Mouse (Mus musculus) heart, embryonic 16.5 days (tissue): ENCODE measurements around the gene Zdhhc14. TPM values are rescaled to one million over a fixed set of nuclear protein-coding genes. Genes with fewer than 3 reads are reported as not detected.
"Not testable (repeated sequence)": the region's sequence is repeated elsewhere in the genome, so short reads cannot be mapped to it uniquely, and the experiment has no call there.

Source experiments
- ATAC-seq: fragments of 200-750 bp; cut with Nextera tagmentation; replicated peaks from 2 replicates; pipeline ENCODE4 v1.8.0; 2017; ENCODE audit warnings: moderate number of reproducible peaks; ENCODE audit not compliant: insufficient read depth, low FRiP score; ENCODE audit errors: extremely low read depth
- H3K27ac ChIP-seq: fragments of 300-500 bp; sonication (generic); 2 replicates; pipeline ENCODE4 v1.5.1; 2014; ENCODE audit warnings: mild to moderate bottlenecking, low read length, control low read depth, moderate library complexity
- H3K27me3 ChIP-seq: fragments of 300-500 bp; sonication (generic); 2 replicates; pipeline ENCODE4 v1.6.1; 2014; ENCODE audit warnings: low read length, mixed read lengths; ENCODE audit not compliant: control insufficient read depth, insufficient read depth
- H3K36me3 ChIP-seq: fragments of 300-500 bp; sonication (generic); 2 replicates; pipeline ENCODE4 v1.6.1; 2014; ENCODE audit not compliant: control insufficient read depth, insufficient read depth
- H3K4me1 ChIP-seq: fragments of 300-500 bp; sonication (generic); 2 replicates; pipeline ENCODE4 v1.6.1; 2014; ENCODE audit warnings: low read length, mixed read lengths; ENCODE audit not compliant: control insufficient read depth, insufficient read depth
- H3K4me2 ChIP-seq: fragments of 300-500 bp; sonication (generic); 2 replicates; pipeline ENCODE4 v1.6.1; 2014; ENCODE audit warnings: low read depth, mild to moderate bottlenecking, control low read depth, low read length
- H3K4me3 ChIP-seq: fragments of 300-500 bp; sonication (generic); 2 replicates; pipeline ENCODE4 v1.5.1; 2014; ENCODE audit warnings: mild to moderate bottlenecking, control low read depth, low read length
- H3K9ac ChIP-seq: fragments of 300-500 bp; sonication (generic); 2 replicates; pipeline ENCODE4 v1.6.1; 2014; ENCODE audit warnings: low read length, control low read depth
- H3K9me3 ChIP-seq: fragments of 300-500 bp; sonication (generic); replicated peaks from 2 replicates; pipeline ENCODE4 v1.6.1; 2016; ENCODE audit warnings: low read length; ENCODE audit not compliant: control insufficient read depth
- WGBS: fragments of 180-500 bp; shearing (Covaris S2); extraction: QIAGEN DNeasy Blood & Tissue Kit; methylation state at CpG from one replicate; pipeline ENCODE4 v1.1.7; 2014; 5-methylcytosine and 5-hydroxymethylcytosine counted together
- polyA plus RNA-seq: library from polyadenylated mRNA; unstranded; fragments of >200 nt; fragmentation: Nextera tagmentation; extraction: Ambion mirVana; gene quantifications from 2 replicates; pipeline ENCODE4 v1.2.1, GENCODE M21; 2015

Zdhhc14 gene
- polyA plus RNA-seq, 1 experiment from 2014 or later, result 1.3 TPM

DNA sequence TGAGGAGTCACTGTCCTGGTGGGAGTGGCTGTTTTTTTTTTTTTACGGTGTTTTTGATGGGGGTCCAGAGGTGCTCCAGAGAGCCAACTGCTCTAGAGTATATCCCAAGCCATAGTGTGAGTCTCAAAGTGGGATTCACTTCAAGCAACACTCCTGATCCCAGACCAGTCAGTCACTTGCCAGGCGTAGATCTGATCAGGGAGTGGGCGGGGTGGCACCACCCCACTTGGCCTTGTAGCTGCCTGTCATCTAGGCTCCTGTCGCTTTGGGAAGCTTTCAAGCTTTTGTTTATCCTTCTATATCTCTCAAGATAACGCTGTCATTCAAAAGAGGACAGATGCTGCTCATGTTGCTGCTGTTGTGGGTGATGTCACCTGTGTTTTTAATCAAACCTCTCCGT lies 130.4 kb downstream of the Zdhhc14 start:
- Histone ChIP-seq H3K27ac (no peak overlapping the region), H3K9ac (no peak overlapping the region), H3K9me3 (no peaks in the 10 kb centered on the region), H3K4me3 (no peak overlapping the region), H3K4me1 (no peaks in the 10 kb centered on the region), H3K36me3 (no peaks in the 10 kb centered on the region), H3K27me3 (no peaks in the 10 kb centered on the region), H3K4me2 (no peak overlapping the region)
- WGBS, result 44% methylated on average over 6 of the region's 6 CpGs
- ATAC-seq, result no peak

DNA sequence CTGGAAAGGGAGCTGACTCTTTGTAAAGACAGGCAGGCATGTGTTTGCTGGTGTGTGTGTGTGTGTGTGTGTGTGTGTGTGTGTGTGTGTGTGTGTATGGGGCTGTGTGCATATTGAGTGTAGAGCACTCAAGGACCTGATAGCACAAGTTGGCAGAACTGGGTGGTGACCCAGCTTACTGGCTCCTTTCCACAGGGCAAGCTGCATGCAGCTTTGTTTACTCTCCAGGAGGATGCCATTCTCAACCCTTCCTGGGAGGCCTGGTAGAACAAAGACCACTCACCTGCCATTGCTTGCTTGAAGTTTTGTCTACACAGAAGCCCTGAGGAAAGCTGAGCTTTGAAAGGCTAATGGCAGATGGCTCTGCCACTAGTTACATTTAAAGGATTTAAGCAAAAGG lies 130.8 kb downstream of the Zdhhc14 start:
- Histone ChIP-seq H3K27me3 (no peaks in the 10 kb centered on the region), H3K4me1 (no peaks in the 10 kb centered on the region), H3K9ac (no peak overlapping the region), H3K27ac (no peak overlapping the region), H3K4me3 (no peak overlapping the region), H3K4me2 (no peak overlapping the region), H3K9me3 (no peaks in the 10 kb centered on the region), H3K36me3 (no peaks in the 10 kb centered on the region)
- ATAC-seq, result no peak

DNA sequence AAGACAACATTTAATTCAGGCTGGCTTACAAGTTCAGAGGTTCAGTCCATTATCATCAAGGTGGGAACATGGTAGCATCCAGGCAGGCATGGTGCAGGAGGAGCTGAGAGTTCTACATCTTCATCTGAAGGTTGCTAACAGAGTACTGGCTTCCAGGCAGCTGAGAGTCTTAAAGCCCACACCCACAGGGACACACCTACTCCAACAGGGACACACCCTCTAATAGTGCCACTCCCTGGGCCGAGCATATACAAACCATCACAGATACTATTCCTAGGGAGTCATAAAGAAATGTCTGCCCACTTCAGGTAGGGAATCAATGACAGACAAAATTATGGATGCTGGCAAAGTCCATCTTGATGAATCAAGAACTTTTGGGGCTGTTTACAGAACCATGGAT lies 132.5 kb downstream of the Zdhhc14 start:
- 54% methylated on average over 1 of the region's 1 CpGs for WGBS
- not testable (repeated sequence) for H3K4me3 ChIP-seq, H3K27ac ChIP-seq, H3K4me2 ChIP-seq, ATAC-seq, H3K9me3 ChIP-seq, H3K9ac ChIP-seq, H3K4me1 ChIP-seq, H3K27me3 ChIP-seq, H3K36me3 ChIP-seq

DNA sequence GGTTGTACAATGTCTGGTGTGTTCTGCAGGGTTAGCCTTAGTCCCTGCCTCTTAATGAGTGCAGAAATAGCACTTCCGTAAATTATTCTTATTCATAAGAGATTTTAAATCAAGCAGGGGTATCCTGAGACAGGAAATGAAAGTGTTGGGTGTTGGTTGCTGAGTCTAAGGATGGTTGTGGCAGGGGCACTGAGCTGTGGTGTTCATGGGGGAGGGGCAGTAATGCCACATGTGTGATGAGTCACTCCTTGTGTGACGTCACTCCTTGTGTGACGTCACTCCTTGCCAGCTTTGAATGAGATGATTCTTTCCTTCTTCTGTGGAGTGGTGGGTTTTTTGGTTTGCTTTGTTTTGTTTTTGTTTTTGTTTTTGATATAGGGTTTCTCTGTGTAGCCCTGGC lies 134.0 kb downstream of the Zdhhc14 start:
- Histone ChIP-seq H3K9me3 (no peaks in the 10 kb centered on the region), H3K4me1 (no peaks in the 10 kb centered on the region), H3K27me3 (no peaks in the 10 kb centered on the region), H3K4me3 (no peak overlapping the region), H3K9ac (no peak overlapping the region), H3K36me3 (no peaks in the 10 kb centered on the region), H3K4me2 (no peak overlapping the region), H3K27ac (no peak overlapping the region)
- WGBS, result 48% methylated on average over 3 of the region's 3 CpGs
- ATAC-seq, result no peak

DNA sequence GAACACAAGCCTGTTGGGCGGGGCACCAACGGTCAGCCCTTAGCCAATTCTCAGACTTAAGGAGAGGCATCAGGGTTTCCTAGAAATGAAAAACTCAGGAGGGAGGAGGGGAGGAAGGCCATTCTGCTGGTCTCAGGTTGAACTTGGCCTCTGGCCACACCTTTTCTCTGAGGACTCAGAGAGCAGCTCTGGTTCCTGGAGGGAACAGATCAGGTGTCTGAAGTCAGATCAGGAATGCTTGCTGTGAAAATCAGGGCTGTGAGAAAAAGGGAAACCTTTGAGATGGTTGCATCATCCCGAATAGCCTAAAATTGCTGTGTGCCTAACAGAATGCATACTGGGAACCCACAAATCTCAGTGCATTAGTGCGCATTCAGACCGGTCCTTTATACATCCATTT lies 135.3 kb downstream of the Zdhhc14 start:
- no peak for ATAC-seq
- 90% methylated on average over 5 of the region's 5 CpGs for WGBS

DNA sequence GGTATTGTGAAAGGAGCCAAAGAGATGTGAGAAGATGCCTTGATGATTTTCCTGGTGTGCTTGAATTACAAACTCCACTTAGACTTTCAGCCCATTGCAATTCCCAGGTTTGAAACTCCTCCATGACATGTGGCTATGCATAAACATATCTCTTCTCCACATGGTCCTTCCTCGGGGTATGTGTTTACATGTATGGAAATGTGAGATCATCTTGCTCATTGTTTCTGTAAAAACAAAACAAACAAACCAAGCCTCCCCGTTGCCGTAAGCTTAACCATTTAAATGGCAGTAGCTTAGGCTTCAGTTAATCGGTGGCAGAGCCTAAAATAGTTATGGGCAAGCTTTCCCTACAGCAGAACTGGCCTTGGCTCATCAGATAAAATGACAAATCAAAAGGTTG lies 137.3 kb downstream of the Zdhhc14 start:
- Histone ChIP-seq H3K4me2 (no peak overlapping the region), H3K36me3 (no peaks in the 10 kb centered on the region), H3K9ac (no peak overlapping the region), H3K27me3 (no peaks in the 10 kb centered on the region), H3K4me1 (no peaks in the 10 kb centered on the region), H3K27ac (no peak overlapping the region), H3K9me3 (no peaks in the 10 kb centered on the region), H3K4me3 (no peak overlapping the region)
- ATAC-seq, result no peak
- WGBS, result 66% methylated on average over 4 of the region's 4 CpGs

More for the DNA sequence above, 135.3 kb downstream of the Zdhhc14 start:
- Histone ChIP-seq H3K4me2 (no peak overlapping the region), H3K9ac (no peak overlapping the region), H3K4me3 (no peak overlapping the region), H3K27ac (no peak overlapping the region), H3K9me3 (no peaks in the 10 kb centered on the region), H3K27me3 (no peaks in the 10 kb centered on the region), H3K36me3 (no peaks in the 10 kb centered on the region), H3K4me1 (no peaks in the 10 kb centered on the region)

DNA sequence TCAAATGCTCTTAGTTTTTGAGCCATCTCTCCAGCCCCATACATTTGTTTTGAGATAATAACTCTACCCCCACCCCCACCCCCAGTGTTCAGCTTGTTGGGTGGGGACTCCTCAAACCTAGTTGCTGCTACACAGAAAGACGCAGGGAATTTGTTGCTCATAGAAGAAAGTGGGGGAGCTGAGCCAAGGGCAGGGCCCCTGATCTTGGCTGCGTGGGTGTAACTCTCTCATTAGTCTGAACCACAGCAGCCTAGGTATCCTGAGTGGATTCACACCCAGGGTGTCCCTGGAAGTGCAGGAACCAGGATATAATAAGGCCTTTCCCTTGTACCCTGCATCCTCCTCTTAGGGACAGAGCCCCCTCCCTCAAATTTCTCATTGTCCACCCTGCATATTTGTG lies 142.9 kb downstream of the Zdhhc14 start:
- Histone ChIP-seq H3K9ac (no peak overlapping the region), H3K27me3 (no peaks in the 10 kb centered on the region), H3K4me2 (no peak overlapping the region), H3K27ac (no peak overlapping the region), H3K4me3 (no peak overlapping the region), H3K9me3 (no peaks in the 10 kb centered on the region), H3K4me1 (no peaks in the 10 kb centered on the region; the same call in 1 of the 2 replicates), H3K36me3 (no peaks in the 10 kb centered on the region)
- ATAC-seq, result no peak
- WGBS, result 60% methylated on average over 2 of the region's 2 CpGs

DNA sequence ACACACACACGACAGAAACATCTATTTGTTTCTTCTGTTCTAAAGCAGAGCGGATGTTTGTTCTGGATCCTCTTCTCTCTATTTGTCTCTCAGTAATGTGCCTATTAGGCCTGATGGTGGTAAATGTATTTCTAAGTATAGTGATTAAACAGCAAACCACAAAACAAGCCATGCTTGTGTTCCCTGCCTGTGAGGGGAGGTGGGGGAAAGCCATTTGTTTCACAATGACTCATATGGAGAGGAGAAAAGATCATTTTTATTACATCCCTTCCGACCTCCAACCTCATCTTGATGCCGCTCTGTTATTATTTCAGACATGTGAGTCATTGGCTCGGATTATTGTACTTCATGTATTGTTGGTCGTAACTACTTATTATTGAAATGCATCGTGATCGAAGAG lies 149.1 kb downstream of the Zdhhc14 start:
- no peak for ATAC-seq
- no peak overlapping the region for H3K9ac ChIP-seq
- H3K4me2 ChIP-seq, result no peak overlapping the region
- H3K27ac ChIP-seq, result no peak overlapping the region
- H3K4me3 ChIP-seq, result no peak overlapping the region
- H3K27me3 ChIP-seq, result no peaks in the 10 kb centered on the region
- 87% methylated on average over 8 of the region's 8 CpGs for WGBS
- no peaks in the 10 kb centered on the region for H3K9me3 ChIP-seq
- H3K36me3 ChIP-seq, result no peaks in the 10 kb centered on the region
- H3K4me1 ChIP-seq, result no peaks in the 10 kb centered on the region; the same call in 1 of the 2 replicates

DNA sequence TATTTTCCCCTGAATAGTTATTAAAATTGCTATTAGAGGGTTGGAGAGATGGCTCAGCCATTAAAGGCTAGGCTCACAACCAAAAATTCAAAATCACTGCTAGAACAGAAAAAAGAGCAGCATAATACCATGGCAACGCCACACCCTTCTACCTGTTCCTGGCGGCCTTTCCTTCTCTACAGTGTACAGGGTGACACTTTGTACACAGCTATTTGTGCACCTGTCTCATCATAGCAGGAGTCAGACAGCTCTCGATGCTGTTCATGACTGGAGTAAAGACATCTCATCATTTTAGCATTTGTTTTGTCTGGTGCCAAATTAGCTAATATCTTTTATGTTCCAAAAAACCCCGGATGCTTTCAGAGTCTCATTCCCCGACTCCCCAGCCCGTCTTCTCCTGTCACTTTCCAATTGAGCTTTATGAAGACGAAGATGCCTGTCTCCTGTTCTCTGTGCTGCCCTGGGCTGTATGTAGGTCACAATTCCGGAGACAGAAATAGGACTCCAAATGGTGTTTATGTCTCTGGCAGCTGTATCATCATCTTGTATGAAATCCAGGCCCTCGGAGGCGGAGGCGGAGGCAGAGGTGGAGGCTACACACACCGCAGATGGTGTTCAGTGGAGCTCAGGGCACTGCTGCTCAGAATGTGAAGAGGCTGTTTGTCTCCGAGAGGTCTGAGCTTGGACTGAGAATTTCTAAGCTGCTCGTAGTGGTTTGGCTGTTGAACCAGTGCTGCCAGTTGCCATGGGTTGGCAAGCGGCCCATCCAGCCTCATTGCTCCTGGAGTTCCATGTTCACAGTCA lies 150.8 kb downstream of the Zdhhc14 start:
- no peaks in the 10 kb centered on the region for H3K9me3 ChIP-seq
- H3K27ac ChIP-seq, result no peak overlapping the region
- 74% methylated on average over 15 of the region's 15 CpGs for WGBS
- ATAC-seq, result no peak
- no peaks in the 10 kb centered on the region for H3K27me3 ChIP-seq
- no peak overlapping the region for H3K9ac ChIP-seq
- H3K36me3 ChIP-seq, result no peaks in the 10 kb centered on the region
- H3K4me1 ChIP-seq, result no peaks in the 10 kb centered on the region
- H3K4me3 ChIP-seq, result no peak overlapping the region
- no peak overlapping the region for H3K4me2 ChIP-seq
